Mouse (Mus musculus) left cerebral cortex, postnatal 25 days (tissue): ENCODE data around the gene Prdm12. TPM values are rescaled to one million over a fixed set of nuclear protein-coding genes. Genes with fewer than 3 reads are reported as not detected.
A peak's percentile ranks its signal among the peaks of the same experiment; 100 is the strongest.
"Not testable (repeated sequence)": the region's sequence is repeated elsewhere in the genome, so short reads cannot be mapped to it uniquely, and the experiment has no call there.

Experiments
- DNase-seq, 2 experiments: peaks; one replicate each; pipeline ENCODE4 v3.0.0; 2022; ENCODE audit warnings: low spot score in 2 of 2, mixed read lengths in 1 of 2
- intact Hi-C: fragments of 180-260 bp; cut with DNase I; formaldehyde crosslinking; loops from one replicate; pipeline ENCODE4 v1.15.1; 2025
- total RNA-seq, 2 experiments: library from RNA; stranded (reverse); gene quantifications; 2 replicates each; pipeline ENCODE4 v1.2.3; 2021

Prdm12 gene
- total RNA-seq, 2 experiments from 2014 or later = 0.14 to 0.46 TPM

GRCm38 (mm10) chr2:31640609-31641507, 1.0 kb downstream of the Prdm12 start:
- intact Hi-C loops = no loop called here
- no peak for DNase-seq

- intact Hi-C loops = no loop called here
- no peak for DNase-seq
Measured at GRCm38 (mm10) chr2:31641508-31641830, 1.6 kb downstream of the Prdm12 start.

GRCm38 (mm10) chr2:31641929-31642328, 2.1 kb downstream of the Prdm12 start:
- DNase-seq = no peak
- intact Hi-C loops = no loop called here

GRCm38 (mm10) chr2:31653971-31654853, 14.4 kb downstream of the Prdm12 start:
- intact Hi-C loops = loop anchor here (2.0 kb wide), 1 partner anchor 81 kb away; the partner anchor contains the start of gene Fubp3
- DNase-seq = peak; percentile 82 to 90

- intact Hi-C loops = loop anchor here (1.0 to 2.0 kb wide), 2 partner anchors 82 to 172 kb away; partner anchors contain the start of gene Fubp3
- peak; percentile 55 to 68 for DNase-seq
Measured at GRCm38 (mm10) chr2:31654854-31655559, 15.2 kb downstream of the Prdm12 start.

GRCm38 (mm10) chr2:31656374-31656773, 16.5 kb downstream of the Prdm12 start:
- intact Hi-C loops = no loop called here
- DNase-seq = no peak

GRCm38 (mm10) chr2:31662939-31663803, 23.3 kb downstream of the Prdm12 start:
- intact Hi-C loops = no loop called here
- DNase-seq = no peak

GRCm38 (mm10) chr2:31663804-31664180, 24.0 kb downstream of the Prdm12 start:
- no peak for DNase-seq
- intact Hi-C loops = no loop called here

GRCm38 (mm10) chr2:31667332-31667731, 27.5 kb downstream of the Prdm12 start:
- no peak for DNase-seq
- intact Hi-C loops = no loop called here

GRCm38 (mm10) chr2:31670551-31671035, 30.8 kb downstream of the Prdm12 start, which contains the start of gene Exosc2:
Exosc2 (plus strand) TSS chr2:31670715.
- intact Hi-C loops = loop anchor here (5.0 kb wide), 1 partner anchor 98 kb away; the partner anchor contains the start of gene Fubp3
- DNase-seq = peak; percentile 91 to 97

GRCm38 (mm10) chr2:31678641-31679040, 38.8 kb downstream of the Prdm12 start:
- DNase-seq = no peak
- intact Hi-C loops = no loop called here

GRCm38 (mm10) chr2:31681051-31681707, 41.3 kb downstream of the Prdm12 start:
- intact Hi-C loops = loop anchor here (10.0 kb wide), 1 partner anchor 204 kb away; the partner anchor contains the start of gene Lamc3
- DNase-seq = not testable (repeated sequence)

- intact Hi-C loops = loop anchor here (2.0 to 10.0 kb wide), 2 partner anchors 203 to 233 kb away; partner anchors contain the start of gene Lamc3
- no peak for DNase-seq
Measured at GRCm38 (mm10) chr2:31681731-31682235, 41.9 kb downstream of the Prdm12 start.

GRCm38 (mm10) chr2:31683666-31684065, 43.8 kb downstream of the Prdm12 start:
- intact Hi-C loops = loop anchor here (1.0 to 10.0 kb wide), 3 partner anchors 102 to 231 kb away; partner anchors contain the start of gene Lamc3

GRCm38 (mm10) chr2:31688074-31688925, 48.5 kb downstream of the Prdm12 start, which contains the start of gene Abl1:
Abl1 (plus strand) TSS chr2:31688376.
- DNase-seq = peak; percentile 96 to 99
- intact Hi-C loops = loop anchor here (10.0 kb wide), 1 partner anchor 197 kb away; the partner anchor contains the start of gene Lamc3

More at GRCm38 (mm10) chr2:31683666-31684065, 43.8 kb downstream of the Prdm12 start:
- DNase-seq = peak; percentile 73 to 77

GRCm38 (mm10) chr2:31689045-31689444, 49.2 kb downstream of the Prdm12 start:
- no peak for DNase-seq
- intact Hi-C loops = loop anchor here (10.0 kb wide), 1 partner anchor 196 kb away; the partner anchor contains the start of gene Lamc3
